Mouse (Mus musculus) spleen, postnatal 14 days (tissue): Measurements from ENCODE around the gene Pacs1.
"Not testable (repeated sequence)": the region's sequence is repeated elsewhere in the genome, so short reads cannot be mapped to it uniquely, and the experiment has no call there.

Experiments
- DNase-seq, 2 experiments: peaks; one replicate each; pipeline ENCODE4 v3.0.0; 2021 to 2022; ENCODE audit warnings: low spot score in 2 of 2

Pacs1 gene

DNA sequence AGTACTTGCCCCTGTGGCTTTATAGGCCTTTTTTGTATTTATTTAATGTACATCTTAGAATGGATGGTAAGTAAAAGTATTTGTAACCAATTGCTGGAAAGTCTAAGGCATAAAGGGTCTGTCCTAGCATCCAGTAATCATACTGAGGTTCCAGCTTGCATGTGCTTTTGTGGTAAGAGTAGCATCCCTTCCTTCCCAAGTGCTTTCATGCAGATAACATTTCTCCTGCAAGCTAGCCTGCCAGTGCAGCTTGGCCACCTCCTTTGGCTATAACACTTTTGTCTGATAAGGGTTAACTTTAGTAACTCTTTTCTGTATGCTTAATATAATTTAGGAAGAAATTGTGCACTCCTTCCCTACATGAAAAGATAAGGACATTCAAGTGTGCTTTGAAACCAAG, 4.9 kb downstream of the Pacs1 start:
- DNase-seq: no peak

DNA sequence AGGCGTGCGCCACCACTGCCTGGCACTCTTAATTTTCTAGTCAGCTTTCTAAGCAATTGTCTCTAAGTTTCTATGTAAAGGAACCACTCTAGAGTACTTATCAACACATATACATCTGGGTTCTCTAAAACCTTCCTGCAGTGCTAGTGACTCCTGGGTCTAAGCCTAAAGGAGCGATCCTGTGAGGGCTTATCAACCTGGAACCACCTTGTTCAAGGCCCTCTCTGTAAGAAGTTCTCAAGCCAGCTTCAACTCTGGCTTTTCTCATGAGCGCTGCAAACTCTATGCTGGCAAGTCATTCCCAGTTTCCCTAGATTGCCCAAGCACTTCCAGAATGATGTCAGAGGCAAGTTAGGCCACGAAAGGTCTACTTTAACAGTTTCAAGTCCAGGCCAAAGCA, 5.9 kb downstream of the Pacs1 start:
- no peak for DNase-seq

GRCm38 (mm10) chr19:5257140-5257539, 15.8 kb downstream of the Pacs1 start:
- peak in 1 of 2 experiments; percentile 26 for DNase-seq

- DNase-seq: not testable (repeated sequence)
Observed at GRCm38 (mm10) chr19:5236981-5237380, 35.9 kb downstream of the Pacs1 start.

DNA sequence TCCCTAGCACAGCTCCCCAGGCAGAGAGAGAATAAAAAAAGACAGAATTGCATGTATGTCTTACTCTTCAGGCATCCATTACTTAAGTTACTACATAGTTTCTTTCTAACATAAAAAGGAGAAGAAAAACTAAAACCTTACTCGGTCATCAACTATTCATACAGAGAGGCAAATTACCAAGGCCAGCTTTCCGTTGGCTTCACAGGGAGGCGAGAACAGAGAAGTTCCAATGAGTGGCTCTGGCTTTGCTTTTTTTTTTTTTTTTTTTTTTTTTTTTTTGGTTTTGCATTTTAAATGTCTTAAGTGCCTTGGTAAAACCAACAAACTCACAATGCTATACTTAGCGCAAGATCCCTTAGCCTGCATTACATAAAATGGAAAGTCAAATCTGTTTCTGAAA, 40.2 kb downstream of the Pacs1 start:
- DNase-seq: no peak

DNA sequence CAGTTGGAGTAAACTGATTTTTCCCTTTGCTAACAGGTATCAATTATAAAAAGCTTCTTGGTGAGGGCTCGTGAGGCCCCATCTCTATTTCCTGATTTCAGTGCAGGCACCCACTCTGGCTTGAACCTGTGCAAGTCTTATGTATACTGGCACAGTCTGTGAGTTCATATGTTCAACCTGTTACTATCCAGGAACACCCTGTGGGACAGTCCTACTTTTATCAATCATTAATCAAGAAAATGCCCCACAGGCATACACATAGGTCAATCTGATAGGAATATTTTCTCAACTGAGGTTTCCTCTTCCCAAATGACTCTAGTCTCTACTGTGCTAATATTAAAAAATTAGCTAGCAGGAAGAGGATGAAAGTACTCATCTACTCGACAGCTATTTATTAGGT, 42.8 kb downstream of the Pacs1 start:
- no peak for DNase-seq

DNA sequence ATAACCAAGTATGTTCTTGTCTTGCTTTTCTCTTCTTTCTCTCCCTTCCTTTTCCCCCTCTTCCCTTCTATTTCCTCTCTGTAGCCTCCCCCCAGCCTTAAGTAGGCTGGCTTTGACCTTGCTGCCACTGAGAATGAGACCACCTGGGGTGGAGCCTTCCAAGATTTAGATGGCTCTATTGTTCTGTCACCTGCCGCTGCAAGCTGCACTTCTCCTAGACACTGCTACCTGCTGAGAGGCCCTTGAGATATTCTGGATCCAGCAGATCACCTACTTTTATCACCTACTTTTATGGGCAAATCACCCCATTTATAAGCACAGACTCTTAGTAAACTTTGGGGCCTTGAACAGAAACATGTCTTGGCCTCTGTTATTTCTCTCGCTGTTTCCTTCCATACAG, 48.3 kb downstream of the Pacs1 start:
- no peak for DNase-seq

GRCm38 (mm10) chr19:5224077-5224476, 48.8 kb downstream of the Pacs1 start:
- DNase-seq: no peak

GRCm38 (mm10) chr19:5221926-5222325, 51.0 kb downstream of the Pacs1 start:
- DNase-seq: no peak

- DNase-seq: not testable (repeated sequence)
Observed at GRCm38 (mm10) chr19:5221219-5221723, 51.6 kb downstream of the Pacs1 start.

- DNase-seq: no peak
Observed at GRCm38 (mm10) chr19:5220389-5220788, 52.5 kb downstream of the Pacs1 start.

DNA sequence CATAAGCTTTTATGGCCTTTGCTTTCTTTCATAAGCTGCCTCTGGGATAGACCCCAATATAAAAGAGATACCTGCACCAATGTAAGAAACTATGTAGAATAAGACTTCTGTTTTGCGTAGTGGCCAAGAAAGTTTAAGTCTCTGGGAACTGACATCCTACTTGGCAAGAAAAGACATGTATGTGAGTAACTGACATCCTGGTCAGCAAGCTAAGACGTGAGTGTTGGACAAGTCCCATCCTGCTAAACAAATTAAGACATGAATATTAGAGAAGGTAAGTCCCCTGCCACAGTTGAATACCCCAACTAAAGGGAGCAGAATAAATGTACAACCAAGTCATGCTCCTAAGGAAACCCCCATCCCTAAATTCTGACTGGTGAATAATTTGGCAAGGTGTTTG, 71.2 kb downstream of the Pacs1 start:
- no peak for DNase-seq

- DNase-seq: peak in 1 of 2 experiments; percentile 4
Observed at GRCm38 (mm10) chr19:5200617-5201016, 72.3 kb downstream of the Pacs1 start.

GRCm38 (mm10) chr19:5198553-5198952, 74.4 kb downstream of the Pacs1 start:
- DNase-seq: no peak

- peak in 1 of 2 experiments; percentile 27 for DNase-seq
Observed at GRCm38 (mm10) chr19:5195417-5196035, 77.4 kb downstream of the Pacs1 start.

DNA sequence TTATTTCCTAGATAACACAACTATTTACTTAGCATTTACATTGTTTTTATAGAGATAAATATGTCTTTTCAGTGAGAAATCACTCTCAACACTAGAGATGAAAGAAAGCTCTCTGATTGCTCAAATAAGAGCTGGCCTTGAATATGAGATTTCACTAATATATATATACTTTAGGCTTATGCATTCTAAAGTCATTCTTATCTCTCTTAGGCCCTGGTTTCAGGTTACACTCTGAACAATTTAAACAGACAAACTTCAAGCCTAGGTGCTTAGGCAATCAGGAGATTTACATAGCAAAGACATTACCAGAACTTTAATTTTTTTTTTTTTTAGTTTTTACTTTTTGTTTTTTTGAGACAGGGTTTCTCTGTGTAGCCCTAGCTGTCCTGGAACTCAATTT, 80.5 kb downstream of the Pacs1 start:
- no peak for DNase-seq

DNA sequence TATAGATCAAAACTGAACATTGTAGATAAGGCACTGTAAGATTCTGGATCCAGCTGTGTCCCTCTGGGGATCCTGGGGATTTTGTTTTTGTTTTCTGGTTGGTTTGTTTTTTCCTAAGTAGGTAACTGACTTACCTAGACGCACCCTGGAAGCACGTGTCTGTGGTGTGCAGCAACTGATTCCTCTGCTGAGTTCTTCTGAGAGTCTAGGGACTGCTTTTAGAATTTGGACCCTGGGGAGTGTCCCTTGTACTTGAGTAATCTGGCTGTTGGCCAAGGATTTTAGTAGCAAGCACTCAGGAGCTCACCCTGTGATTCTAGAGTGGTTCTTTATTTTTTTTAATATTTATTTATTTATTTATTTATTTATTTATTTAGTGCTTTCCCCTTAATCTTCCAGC, 85.5 kb downstream of the Pacs1 start:
- DNase-seq: no peak

DNA sequence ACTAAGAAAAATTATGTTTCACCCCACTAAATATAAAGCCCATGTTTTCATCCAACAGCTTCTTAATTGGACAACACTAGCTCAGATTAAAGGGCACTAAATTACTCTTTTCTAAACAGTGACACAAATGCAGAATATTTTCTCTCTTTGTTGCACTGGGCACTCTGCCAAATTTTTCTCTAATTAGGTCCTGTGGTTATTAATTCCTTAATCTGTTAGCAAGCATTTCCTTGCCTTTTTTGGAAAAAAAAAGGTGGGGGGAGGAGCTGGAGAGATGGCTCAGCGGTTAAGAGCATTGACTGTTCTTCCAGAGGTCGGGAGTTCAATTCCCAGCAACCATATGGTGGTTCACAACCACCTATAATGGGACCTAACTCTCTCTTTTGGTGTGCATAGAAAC, 91.0 kb downstream of the Pacs1 start:
- DNase-seq: no peak

- DNase-seq: no peak
Observed at GRCm38 (mm10) chr19:5178631-5179030, 94.3 kb downstream of the Pacs1 start.

DNA sequence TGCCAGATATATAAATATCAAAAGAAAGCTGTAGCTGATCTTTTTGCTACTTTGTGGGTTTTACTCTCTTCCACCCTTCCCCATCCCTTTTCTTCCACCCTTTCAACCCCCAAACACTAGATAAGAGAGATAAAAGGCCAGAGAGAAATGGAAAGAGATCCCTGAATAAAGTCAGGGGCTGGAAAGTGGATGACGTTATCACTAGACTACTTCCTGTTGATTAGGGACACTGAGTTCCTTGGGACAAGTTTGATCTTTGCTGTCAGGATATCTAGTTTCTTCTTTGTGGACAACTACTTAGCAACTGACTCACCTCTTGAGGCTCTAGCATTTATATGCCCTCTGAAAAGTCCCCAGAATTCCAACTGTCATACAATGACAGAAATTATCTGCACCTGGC, 102.5 kb downstream of the Pacs1 start:
- no peak for DNase-seq

- DNase-seq: no peak
Observed at GRCm38 (mm10) chr19:5167477-5167876, 105.4 kb downstream of the Pacs1 start.

DNA sequence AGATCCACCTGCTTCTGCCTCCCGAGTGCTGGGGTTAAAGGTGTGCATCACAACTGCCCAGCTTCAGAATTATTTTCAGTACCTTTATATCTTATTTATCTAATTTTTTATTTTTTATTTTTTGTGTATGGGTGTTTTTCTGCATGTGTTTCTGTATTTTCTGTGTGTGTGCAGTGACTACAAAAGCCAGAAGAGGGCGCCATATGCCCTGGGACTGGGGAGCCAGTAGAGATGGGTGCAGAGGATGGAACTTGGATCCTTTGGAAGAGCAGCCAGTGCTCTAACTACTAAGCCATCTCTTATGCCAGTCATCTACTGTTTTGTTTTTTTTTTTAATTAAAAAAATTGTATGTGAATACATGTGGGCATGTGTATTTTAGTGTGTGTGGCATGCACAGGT, 108.5 kb downstream of the Pacs1 start:
- DNase-seq: peak in 1 of 2 experiments; percentile 30

DNA sequence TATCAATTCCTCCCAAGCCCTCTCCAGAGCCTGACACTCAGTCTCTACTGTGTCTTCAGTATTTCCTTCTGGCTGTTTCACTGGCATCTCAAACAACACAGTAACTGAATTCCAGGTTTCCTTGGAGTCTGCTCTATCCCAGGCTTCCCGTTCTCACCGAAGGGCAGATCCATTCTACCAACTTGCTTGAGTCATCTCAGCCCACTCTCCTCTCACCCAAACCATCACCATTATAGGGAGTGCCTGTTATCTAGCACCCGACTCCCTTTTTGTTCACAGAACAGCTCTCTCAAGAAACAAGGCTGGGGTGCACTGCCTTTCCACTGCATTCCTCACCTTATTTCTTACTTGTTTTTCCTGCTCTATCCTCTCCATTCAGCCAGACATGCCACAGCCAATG, 111.0 kb downstream of the Pacs1 start:
- DNase-seq: no peak

GRCm38 (mm10) chr19:5152261-5152660, 120.7 kb downstream of the Pacs1 start:
- no peak for DNase-seq
